Mouse (Mus musculus): ENCODE results near the gene Camk2g. TPM values are rescaled to one million over a fixed set of nuclear protein-coding genes. Genes with fewer than 3 reads are reported as not detected.

Camk2g gene
- polyA plus RNA-seq, 1 experiment from 2014 or later: 180 TPM

DNA sequence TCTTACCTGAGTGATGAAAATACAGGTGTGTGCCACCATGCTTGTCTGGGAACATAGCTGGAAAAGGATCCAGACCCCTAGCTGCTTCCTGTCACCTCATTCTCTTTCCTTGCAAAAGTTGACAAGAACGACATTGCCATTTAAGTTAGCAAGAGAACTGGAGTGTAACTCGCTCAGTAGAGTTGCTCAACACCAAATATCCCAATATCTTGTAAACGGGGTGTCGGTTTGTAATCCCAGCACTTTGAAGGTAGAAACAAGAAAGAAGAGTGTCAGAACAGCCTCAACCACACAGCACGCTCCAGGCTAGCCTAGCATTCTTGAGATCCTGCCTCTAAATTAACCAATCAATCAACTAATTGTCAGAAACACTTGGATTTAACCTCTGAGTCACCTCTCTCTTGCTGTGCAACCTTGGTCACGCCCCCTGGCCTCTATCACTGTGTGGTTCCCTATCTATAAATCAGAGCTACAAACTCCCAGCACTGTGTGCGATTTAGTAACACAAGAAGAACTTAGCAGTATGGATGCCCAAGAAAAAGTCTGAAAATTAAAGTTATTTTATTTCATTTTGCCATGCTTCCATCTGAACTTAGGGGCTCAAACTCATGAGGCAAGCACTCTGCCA is 18.0 kb upstream of the Camk2g start:
- 0 out of 2 replicates have a peak, but pooled peaks cover 2% of the 10 kb centered on the region for H3K9me3 ChIP-seq (replicated peaks; ENCODE audit: control insufficient read depth, low read length, poor library complexity, severe bottlenecking)
- no peaks in the 10 kb centered on the region for H3K4me1 ChIP-seq (ENCODE audit: control insufficient read depth, insufficient read depth, low read length)
- no peak overlapping the region for H3K4me3 ChIP-seq (ENCODE audit: low read depth, low read length)
- no peak overlapping the region for H3K9ac ChIP-seq (ENCODE audit: low read depth, low read length)
- H3K4me2 ChIP-seq (ENCODE audit: low read length): no peak overlapping the region
- WGBS: 82% methylated on average over 7 of the region's 7 CpGs
- no peaks in the 10 kb centered on the region for H3K36me3 ChIP-seq (ENCODE audit: control insufficient read depth, insufficient read depth, low read length)
- no peaks in the 10 kb centered on the region for H3K27me3 ChIP-seq (ENCODE audit: control insufficient read depth, insufficient read depth, low read depth, low read length)
- H3K27ac ChIP-seq (ENCODE audit: low read length): no peak overlapping the region
- no peak for ATAC-seq

- no peaks in the 10 kb centered on the region for H3K27me3 ChIP-seq (ENCODE audit: control insufficient read depth, insufficient read depth, low read depth, low read length)
- H3K36me3 ChIP-seq (ENCODE audit: control insufficient read depth, insufficient read depth, low read length): no peaks in the 10 kb centered on the region
- no peak for ATAC-seq
- no peak overlapping the region for H3K4me3 ChIP-seq (ENCODE audit: low read depth, low read length)
- H3K27ac ChIP-seq (ENCODE audit: low read length): no peak overlapping the region
- H3K9ac ChIP-seq (ENCODE audit: low read depth, low read length): no peak overlapping the region
- H3K9me3 ChIP-seq (replicated peaks; ENCODE audit: control insufficient read depth, low read length, poor library complexity, severe bottlenecking): 0 out of 2 replicates have a peak, but pooled peaks cover 2% of the 10 kb centered on the region
- H3K4me1 ChIP-seq (ENCODE audit: control insufficient read depth, insufficient read depth, low read length): no peaks in the 10 kb centered on the region
- H3K4me2 ChIP-seq (ENCODE audit: low read length): no peak overlapping the region
- 88% methylated on average over 8 of the region's 8 CpGs for WGBS
Measured at GRCm38 (mm10) chr14:20811236-20811635, 17.3 kb upstream of the Camk2g start.

DNA sequence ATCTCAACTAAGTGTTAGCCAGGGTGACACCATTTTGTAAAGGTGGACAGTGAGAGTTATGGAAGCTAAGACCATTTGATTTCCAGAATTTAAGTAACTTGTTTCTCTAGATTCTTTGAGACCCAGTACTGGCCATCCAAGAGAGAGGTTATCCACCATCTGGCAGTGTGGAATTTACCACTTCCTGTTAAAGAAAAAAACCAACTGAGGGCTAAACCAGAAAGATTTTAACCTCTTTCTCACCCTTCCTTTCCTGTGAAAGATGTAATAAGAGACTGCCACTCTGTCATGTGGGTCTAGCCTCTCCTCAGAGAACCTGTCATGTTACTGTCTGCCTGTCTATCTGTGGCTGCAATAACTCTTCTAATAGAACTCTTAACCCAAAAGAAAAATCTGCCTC is 15.9 kb upstream of the Camk2g start:
- Histone ChIP-seq H3K4me1 (ENCODE audit: control insufficient read depth, insufficient read depth, low read length) (no peaks in the 10 kb centered on the region), H3K4me2 (ENCODE audit: low read length) (no peak overlapping the region), H3K9ac (ENCODE audit: low read depth, low read length) (no peak overlapping the region), H3K9me3 (replicated peaks; ENCODE audit: control insufficient read depth, low read length, poor library complexity, severe bottlenecking) (no peaks in the 10 kb centered on the region), H3K4me3 (ENCODE audit: low read depth, low read length) (no peak overlapping the region), H3K36me3 (ENCODE audit: control insufficient read depth, insufficient read depth, low read length) (no peaks in the 10 kb centered on the region), H3K27ac (ENCODE audit: low read length) (no peak overlapping the region), H3K27me3 (ENCODE audit: control insufficient read depth, insufficient read depth, low read depth, low read length) (no peaks in the 10 kb centered on the region)
- ATAC-seq: no peak

DNA sequence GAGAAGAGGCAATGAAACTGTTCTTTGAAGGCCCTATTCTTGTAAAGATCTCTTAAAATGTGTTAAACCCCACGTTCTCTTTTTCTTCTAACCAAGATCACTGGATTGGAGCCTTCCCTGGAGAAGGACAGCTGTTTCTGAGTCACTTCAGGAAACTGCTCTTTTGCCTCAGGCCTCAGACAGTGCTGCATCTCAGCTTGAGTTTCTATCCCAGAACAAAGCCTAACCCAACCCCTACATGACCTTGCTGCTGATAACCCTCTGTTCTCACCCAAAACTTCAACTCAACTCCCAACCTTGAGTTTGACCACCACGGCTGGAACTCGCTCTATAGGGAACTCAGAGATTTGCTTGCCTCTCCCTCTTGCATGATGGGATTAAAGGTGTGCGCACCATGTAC is 15.5 kb upstream of the Camk2g start:
- ATAC-seq: no peak
- Histone ChIP-seq H3K27ac (ENCODE audit: low read length) (no peak overlapping the region), H3K9me3 (replicated peaks; ENCODE audit: control insufficient read depth, low read length, poor library complexity, severe bottlenecking) (no peaks in the 10 kb centered on the region), H3K9ac (ENCODE audit: low read depth, low read length) (no peak overlapping the region), H3K27me3 (ENCODE audit: control insufficient read depth, insufficient read depth, low read depth, low read length) (no peaks in the 10 kb centered on the region), H3K4me1 (ENCODE audit: control insufficient read depth, insufficient read depth, low read length) (no peaks in the 10 kb centered on the region), H3K4me3 (ENCODE audit: low read depth, low read length) (no peak overlapping the region), H3K4me2 (ENCODE audit: low read length) (no peak overlapping the region), H3K36me3 (ENCODE audit: control insufficient read depth, insufficient read depth, low read length) (no peaks in the 10 kb centered on the region)
- 91% methylated on average over 4 of the region's 4 CpGs for WGBS

DNA sequence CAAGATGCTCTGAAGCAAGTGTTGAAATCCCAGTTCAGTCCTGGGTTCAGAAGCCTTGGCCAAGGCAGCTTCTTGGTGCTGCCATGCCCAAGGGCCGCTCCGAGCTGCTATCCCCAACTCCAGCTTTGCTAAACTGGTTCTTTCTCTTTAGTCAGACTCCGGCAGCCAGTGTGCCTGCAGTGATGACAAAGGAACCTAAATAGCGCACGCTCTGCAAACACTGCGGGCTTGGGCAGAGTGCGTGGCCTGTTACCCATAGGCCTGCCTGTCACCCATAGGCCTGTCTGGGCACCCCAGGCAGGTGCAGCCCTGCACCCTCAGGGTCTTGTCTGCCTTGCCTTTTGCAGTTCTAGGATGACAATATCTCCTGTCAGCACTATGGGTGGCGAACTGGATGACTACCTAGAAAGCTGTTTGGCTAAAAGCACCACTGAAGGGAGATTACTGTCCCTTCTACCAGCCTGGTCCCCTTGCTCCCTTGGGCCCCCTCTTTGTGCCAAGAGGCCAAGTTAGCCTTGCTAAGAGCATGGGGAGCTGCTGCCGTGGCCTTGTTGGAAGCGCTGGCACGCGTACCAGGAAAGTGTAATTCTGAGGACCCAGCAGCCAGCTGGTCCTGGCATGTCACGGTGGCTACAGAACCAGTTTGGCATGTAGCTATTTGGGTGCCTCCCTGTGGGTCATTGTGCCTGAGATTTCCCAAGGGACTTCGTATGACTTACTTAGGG is 12.4 kb upstream of the Camk2g start:
- no peak overlapping the region for H3K4me2 ChIP-seq (ENCODE audit: low read length)
- no peaks in the 10 kb centered on the region for H3K36me3 ChIP-seq (ENCODE audit: control insufficient read depth, insufficient read depth, low read length)
- no peak overlapping the region for H3K4me3 ChIP-seq (ENCODE audit: low read depth, low read length)
- ATAC-seq: no peak
- 89% methylated on average over 14 of the region's 14 CpGs for WGBS
- H3K27me3 ChIP-seq (ENCODE audit: control insufficient read depth, insufficient read depth, low read depth, low read length): no peaks in the 10 kb centered on the region
- no peak overlapping the region for H3K9ac ChIP-seq (ENCODE audit: low read depth, low read length)
- no peaks in the 10 kb centered on the region for H3K9me3 ChIP-seq (replicated peaks; ENCODE audit: control insufficient read depth, low read length, poor library complexity, severe bottlenecking)
- no peak overlapping the region for H3K27ac ChIP-seq (ENCODE audit: low read length)
- no peaks in the 10 kb centered on the region for H3K4me1 ChIP-seq (ENCODE audit: control insufficient read depth, insufficient read depth, low read length)

- peak; percentile 39; the same call in 1 of the 2 replicates for ATAC-seq
- Histone ChIP-seq H3K27me3 (ENCODE audit: control insufficient read depth, insufficient read depth, low read depth, low read length) (no peaks in the 10 kb centered on the region), H3K4me1 (ENCODE audit: control insufficient read depth, insufficient read depth, low read length) (no peaks in the 10 kb centered on the region), H3K27ac (ENCODE audit: low read length) (no peak overlapping the region), H3K9me3 (replicated peaks; ENCODE audit: control insufficient read depth, low read length, poor library complexity, severe bottlenecking) (no peaks in the 10 kb centered on the region), H3K9ac (ENCODE audit: low read depth, low read length) (no peak overlapping the region), H3K36me3 (ENCODE audit: control insufficient read depth, insufficient read depth, low read length) (no peaks in the 10 kb centered on the region), H3K4me3 (ENCODE audit: low read depth, low read length) (no peak overlapping the region), H3K4me2 (ENCODE audit: low read length) (no peak overlapping the region)
- 68% methylated on average over 9 of the region's 9 CpGs for WGBS
Measured at GRCm38 (mm10) chr14:20804964-20805672, 11.2 kb upstream of the Camk2g start.

- Histone ChIP-seq H3K27me3 (ENCODE audit: control insufficient read depth, insufficient read depth, low read depth, low read length) (no peaks in the 10 kb centered on the region), H3K4me2 (ENCODE audit: low read length) (no peak overlapping the region), H3K9ac (ENCODE audit: low read depth, low read length) (no peak overlapping the region), H3K36me3 (ENCODE audit: control insufficient read depth, insufficient read depth, low read length) (no peaks in the 10 kb centered on the region), H3K9me3 (replicated peaks; ENCODE audit: control insufficient read depth, low read length, poor library complexity, severe bottlenecking) (no peaks in the 10 kb centered on the region), H3K27ac (ENCODE audit: low read length) (no peak overlapping the region), H3K4me1 (ENCODE audit: control insufficient read depth, insufficient read depth, low read length) (no peaks in the 10 kb centered on the region), H3K4me3 (ENCODE audit: low read depth, low read length) (no peak overlapping the region)
- ATAC-seq: no peak
- WGBS: 74% methylated on average over 5 of the region's 5 CpGs
Measured at GRCm38 (mm10) chr14:20804481-20804880, 10.6 kb upstream of the Camk2g start.

- Histone ChIP-seq H3K27ac (ENCODE audit: low read length) (no peak overlapping the region), H3K9me3 (replicated peaks; ENCODE audit: control insufficient read depth, low read length, poor library complexity, severe bottlenecking) (no peaks in the 10 kb centered on the region), H3K36me3 (ENCODE audit: control insufficient read depth, insufficient read depth, low read length) (no peaks in the 10 kb centered on the region), H3K4me3 (ENCODE audit: low read depth, low read length) (no peak overlapping the region), H3K9ac (ENCODE audit: low read depth, low read length) (no peak overlapping the region), H3K4me1 (ENCODE audit: control insufficient read depth, insufficient read depth, low read length) (no peaks in the 10 kb centered on the region), H3K27me3 (ENCODE audit: control insufficient read depth, insufficient read depth, low read depth, low read length) (no peaks in the 10 kb centered on the region), H3K4me2 (ENCODE audit: low read length) (no peak overlapping the region)
- 4% methylated on average over 7 of the region's 7 CpGs for WGBS
- peak; percentile 58; the same call in 1 of the 2 replicates for ATAC-seq
Measured at GRCm38 (mm10) chr14:20803606-20803938, 9.7 kb upstream of the Camk2g start.

Data from midbrain, embryonic 16.5 days (tissue).